Mouse (Mus musculus) common myeloid progenitor, adult 5-6 weeks (primary cell): ENCODE measurements around the gene Cpd. TPM values are rescaled to one million over a fixed set of nuclear protein-coding genes. Genes with fewer than 3 reads are reported as not detected.

Source experiments
- total RNA-seq: library from RNA; stranded (forward); fragments of 200-1000, 187-1606 nt; gene quantifications from 2 replicates; pipeline ENCODE4 v1.2.3, GENCODE M21; 2017

The Cpd gene
- total RNA-seq, 1 experiment from 2014 or later, result 11.6 TPM

Other genes starting within 250 kb of the Cpd start
- gene Abr, start 224.7 kb downstream of the Cpd start, total RNA-seq, result 32.9 and 42.4 TPM in 2 replicates
- not detected in 2 replicates for gene Bhlha9, start 174.5 kb downstream of the Cpd start, total RNA-seq
- not detected in 2 replicates for gene Trarg1, start 167.2 kb downstream of the Cpd start, total RNA-seq
- 38.4 and 52.3 TPM in 2 replicates for gene Gosr1, start 83.4 kb downstream of the Cpd start, total RNA-seq
- gene Tmigd1, start 55.1 kb upstream of the Cpd start, total RNA-seq, result not detected in 2 replicates
- gene Blmh, start 77.8 kb upstream of the Cpd start, total RNA-seq, result 192 and 213 TPM in 2 replicates
- 0.23 TPM in 1 of 2 replicates, not detected in the other for gene Slc6a4, start 151.6 kb upstream of the Cpd start, total RNA-seq
- gene Nsrp1, start 231.4 kb upstream of the Cpd start, total RNA-seq, result 31.0 and 33.9 TPM in 2 replicates